Mouse (Mus musculus) right cerebral cortex, postnatal 36 days (tissue): ENCODE data around the gene Wdtc1.

Experiments
- DNase-seq, 2 experiments: peaks; one replicate each; pipeline ENCODE4 v3.0.0; 2022; ENCODE audit warnings: low spot score in 2 of 2, mixed read lengths in 1 of 2

The Wdtc1 gene

DNA sequence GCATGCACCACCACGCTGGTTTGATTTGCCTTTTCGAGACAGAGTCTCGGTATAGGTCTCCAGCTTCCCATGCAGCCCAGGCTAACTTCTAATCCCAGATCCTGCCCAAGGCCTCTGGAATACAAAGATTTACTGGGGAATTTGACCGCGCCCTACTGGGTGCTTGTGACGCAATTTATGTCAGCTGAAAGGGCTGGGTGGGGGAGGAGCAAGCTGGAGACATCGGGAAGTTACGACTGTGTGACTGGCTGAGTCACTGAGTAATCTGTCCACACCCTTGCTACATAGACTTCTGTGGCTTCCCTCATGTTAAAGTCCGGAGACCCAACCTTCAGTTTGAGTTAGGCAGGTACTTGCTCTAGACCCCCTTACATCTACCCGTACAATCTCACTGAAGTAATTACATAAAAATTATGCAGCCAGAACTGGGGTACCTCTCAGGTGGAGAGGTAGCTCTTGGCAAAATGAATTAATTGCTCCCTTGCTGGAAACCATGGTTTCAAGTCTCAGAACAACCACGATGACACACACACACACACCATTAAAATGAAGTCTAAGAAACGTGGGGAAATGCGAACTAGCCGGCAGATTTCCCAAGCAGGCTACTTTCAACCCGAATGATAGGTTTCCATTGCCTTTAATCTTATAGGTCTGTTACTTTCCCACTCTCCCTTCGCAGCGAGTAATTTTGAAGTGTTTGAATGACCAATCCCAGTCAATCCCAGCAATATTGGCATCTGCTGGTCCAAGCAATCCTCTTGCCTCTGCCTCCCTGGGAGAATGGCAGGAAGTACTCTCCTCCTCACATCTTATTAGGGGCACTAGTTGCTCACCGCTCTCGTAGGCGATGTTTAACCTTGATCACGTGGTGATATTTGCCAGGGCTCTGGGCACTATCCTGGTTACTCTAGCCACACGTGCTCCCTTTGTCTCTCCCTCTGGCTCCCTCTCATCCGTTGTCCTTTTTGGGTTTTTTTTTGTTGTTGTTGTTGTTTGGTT lies at the start of gene Wdtc1:
Gene Wdtc1 (minus strand): TSS at position 115 of the 999 bp plus-strand sequence.
- no peak for DNase-seq

DNA sequence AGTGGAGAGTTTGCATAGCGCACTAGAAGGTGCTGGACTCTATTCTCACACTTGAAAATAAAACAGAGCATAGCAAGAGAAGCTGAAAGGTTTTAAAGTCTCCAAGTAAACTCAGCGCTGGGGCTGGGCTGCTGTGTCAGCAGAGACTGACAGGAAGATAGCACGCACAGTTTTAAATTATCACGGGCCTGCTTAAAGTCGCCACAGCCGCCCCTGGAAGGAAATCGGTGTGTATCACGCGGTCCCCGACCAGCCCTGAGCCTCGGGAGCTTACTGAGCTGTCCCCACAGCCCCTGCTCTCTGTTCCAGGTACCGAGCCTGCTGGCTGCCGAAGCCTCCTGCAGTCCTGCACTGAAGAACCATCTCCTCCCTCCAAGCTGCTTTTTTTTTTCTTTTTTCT lies 48.7 kb upstream of the Wdtc1 start:
- no peak for DNase-seq

DNA sequence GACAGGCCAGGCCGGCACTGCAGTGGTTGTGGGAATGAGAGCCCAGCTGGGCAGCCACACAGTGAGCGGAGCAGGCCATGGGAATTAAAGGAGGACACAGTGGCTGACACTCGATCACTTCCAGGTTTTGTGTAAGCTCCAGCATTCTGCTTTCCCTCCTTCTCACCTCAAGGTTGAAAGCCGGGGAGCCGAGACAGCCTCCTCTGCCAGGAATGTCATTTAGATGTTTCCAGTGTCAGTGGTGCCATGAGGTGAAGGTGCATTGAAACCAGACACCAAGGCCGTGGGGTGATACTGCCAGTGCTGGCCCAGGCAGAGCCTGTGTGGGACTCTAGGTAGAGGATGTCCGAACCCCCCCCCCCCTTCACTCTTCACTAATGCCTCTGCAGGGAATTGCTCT lies 46.8 kb upstream of the Wdtc1 start:
- no peak for DNase-seq

DNA sequence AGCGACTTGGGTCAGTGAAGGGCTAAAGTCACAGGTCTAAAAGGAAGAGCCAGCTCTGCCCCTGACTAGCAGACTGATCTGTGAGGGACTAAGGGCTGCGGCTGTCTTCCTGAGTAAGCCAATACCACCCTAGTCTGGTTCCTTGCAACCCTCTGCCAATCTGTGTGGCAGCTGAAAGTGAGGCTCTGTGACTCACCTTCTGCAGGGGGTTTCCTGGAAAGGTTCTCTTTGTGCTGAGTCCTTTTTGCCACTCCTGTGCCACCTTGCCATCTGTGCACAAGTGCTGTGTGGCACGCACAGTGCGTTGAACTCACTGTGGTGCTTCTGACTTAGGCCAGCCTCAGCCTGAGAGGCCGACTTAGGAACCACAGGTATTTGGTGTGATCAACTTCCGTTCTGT lies 46.2 kb upstream of the Wdtc1 start:
- DNase-seq = no peak

DNA sequence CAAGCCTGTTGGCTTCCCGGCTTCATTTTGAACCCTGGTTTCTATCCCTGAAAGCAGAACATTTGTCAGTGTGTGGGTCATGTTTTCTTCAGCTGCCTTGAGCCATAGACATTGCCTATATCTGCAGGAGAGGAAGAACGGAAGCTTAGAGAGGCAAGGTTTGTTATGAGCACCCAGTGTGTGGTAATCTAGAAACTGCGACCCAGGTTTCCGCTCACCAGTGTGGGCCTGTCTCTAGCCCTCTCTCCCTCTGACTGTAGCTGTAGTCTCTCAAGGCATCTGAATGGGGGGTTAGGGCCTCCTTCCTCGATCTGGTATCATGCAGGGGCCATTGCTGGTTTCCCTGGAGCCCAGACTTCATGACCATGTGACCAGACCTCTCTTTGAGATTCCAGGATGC lies 45.3 kb upstream of the Wdtc1 start:
- no peak for DNase-seq

DNA sequence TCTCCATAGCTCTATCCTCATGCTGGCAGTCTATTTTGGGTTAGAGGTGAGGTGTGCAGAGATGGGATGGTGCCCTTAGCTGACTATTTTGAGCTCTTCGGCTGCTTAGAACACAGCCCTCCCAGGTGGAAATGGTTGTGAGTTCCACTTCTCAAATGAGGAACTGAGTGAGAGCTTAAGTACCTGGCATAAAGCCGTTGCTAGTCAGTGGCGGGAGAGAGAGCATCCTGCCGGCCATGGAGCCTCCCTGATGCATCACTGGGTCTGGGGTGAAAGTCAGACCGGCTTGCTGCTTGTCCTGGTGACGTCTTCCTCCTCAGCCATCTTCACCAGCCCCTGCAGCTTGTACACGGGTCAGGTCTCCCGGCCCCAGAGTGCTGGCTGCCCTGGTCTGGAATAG lies 44.7 kb upstream of the Wdtc1 start:
- no peak for DNase-seq

DNA sequence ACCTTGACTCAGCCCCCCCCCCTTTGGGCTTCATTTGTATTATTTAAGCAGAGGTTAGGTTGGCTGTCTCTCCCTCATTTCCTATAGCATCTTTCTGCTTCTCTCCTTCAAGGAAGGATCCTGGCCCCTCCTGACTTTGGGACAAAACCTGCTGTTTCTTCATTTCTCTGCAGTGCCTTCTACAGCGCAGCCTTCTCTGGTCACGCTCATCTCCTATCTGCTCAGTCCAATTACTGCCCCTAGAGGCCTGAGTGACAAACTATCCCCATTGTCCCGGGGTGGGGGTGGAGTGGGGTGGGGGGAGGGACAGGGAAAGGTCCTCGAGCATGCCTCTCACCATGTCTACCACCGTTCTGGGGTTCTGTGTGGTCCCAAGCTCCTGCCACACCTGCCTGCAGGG lies 44.0 kb upstream of the Wdtc1 start:
- DNase-seq = no peak

DNA sequence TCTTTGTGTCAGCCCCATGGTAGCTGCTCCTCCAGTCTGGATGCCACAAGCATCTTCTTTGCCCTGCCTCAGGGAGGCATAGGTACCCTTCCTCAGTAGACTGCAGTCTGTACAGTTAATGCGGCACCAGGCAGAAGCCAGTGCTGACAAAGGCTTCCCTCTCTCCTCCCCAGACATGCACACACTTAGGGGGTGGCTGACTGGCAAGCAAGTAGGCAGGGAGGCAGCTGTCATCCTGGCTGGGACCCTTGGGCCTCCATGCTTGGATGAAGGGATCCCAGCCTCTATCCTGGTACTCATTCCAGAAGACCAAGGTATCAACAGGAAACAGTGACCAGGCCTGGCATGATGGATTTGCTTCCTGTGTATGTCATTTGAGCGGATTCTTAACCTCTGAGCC lies 42.8 kb upstream of the Wdtc1 start:
- no peak for DNase-seq

DNA sequence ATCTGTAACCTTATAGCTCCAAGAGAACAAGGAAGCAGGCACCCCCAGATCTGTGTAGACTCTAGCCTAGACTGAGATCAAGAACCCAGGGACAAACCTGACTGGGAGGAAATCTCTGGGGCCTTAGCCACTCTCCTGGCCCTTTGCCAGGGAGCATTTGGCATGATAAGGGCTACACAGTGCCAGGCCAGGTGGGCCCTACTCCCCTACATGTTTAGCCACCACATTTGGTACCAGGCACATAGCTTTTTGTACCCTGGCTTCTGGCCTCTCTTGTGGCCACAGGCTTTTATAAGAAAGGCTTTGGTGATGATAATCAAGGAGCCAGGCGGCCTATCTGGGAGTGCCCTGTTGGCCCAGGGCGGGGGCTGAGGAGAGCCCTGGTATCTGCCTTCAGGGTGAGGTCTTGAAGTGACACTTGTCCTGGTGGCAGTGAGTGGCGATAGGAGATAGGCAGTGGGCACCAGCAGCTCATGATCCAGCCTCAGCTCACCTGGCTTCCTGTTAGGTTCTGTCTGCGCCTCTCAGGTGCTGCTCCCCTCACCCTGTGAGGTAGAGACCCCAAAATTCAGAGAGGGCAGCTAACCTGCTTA lies 41.8 kb upstream of the Wdtc1 start:
- no peak for DNase-seq

DNA sequence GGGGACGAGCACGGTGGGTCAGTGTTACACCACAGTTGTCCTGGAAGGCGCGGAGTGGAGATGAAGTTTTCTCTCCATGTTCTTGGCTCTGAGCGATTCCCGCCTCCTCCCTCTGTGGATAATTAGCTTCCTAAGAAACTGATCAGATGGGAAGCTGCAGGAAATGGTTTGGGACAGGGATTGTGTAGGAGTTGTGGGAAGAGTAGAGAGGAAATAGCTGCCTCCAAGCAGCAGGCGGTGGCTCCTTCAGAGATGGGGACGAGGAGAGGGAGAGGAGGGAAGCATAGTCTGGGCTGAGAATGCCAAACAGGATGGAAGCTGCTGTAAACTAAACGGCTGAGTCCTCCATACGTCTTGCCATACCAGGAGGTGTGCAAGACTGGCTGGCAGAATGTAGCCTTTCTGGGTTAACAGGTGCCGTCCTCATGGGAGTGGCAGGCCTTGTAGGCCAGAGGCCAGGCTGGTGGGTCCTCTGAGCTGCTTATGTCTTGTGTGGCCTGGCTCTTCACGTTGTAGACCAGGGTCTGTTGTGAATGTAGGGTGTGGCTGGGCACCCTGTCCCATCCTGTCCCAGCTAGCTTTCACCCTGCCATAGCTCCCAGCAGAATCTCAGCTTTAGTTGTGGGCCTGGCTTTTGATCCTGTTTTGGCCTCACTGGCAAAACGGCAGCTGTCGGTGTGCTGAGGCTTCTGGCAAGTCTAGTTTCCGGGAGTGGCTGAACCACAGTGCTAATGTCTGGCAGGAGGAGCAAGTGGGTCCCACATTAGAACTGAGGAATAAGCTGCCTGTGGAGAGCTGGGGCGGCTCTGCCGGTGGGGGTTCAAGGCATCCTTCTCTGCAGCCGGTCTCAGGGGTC lies 38.1 kb upstream of the Wdtc1 start:
- DNase-seq = peak in 1 of 2 experiments; percentile 56

DNA sequence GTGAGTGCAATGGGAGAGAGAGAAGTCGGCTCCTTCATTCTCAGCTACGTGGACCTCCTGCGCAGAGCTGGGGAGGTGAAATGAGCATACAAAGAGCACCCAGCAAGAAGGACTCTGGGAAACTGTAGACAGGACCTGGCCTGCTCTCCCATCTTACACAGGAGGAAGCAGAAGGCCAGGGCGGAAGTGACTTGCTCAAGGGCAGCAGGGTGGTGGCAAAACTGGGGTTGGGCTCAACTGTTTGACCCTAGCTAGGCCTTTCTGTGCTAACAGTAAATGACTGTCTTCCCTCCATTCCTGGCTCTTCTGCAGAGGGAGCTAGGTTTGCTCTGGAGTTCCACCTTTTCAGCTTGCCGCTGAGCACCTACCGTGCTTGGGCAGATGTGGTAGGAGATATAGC lies 37.3 kb upstream of the Wdtc1 start:
- no peak for DNase-seq

DNA sequence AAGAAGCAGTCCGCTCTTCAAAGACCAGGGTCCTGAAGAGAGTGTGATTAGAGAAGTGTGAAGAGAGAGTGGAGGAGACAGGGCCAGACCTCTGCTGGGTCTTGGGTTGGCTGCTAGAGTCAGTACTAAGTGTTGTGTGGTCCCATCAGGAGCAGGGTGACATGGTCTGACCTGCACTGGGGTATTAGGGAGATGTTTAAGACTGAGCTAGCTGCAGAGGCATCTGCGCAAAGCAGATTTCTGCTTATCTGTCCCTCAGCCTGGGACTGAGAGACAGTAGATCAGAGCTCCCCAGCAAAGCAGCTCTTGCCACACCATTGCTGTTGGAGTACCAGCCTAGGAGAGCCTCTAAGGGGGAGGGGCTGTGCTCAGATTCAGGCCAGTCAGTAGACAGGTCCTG lies 36.8 kb upstream of the Wdtc1 start:
- DNase-seq = no peak

DNA sequence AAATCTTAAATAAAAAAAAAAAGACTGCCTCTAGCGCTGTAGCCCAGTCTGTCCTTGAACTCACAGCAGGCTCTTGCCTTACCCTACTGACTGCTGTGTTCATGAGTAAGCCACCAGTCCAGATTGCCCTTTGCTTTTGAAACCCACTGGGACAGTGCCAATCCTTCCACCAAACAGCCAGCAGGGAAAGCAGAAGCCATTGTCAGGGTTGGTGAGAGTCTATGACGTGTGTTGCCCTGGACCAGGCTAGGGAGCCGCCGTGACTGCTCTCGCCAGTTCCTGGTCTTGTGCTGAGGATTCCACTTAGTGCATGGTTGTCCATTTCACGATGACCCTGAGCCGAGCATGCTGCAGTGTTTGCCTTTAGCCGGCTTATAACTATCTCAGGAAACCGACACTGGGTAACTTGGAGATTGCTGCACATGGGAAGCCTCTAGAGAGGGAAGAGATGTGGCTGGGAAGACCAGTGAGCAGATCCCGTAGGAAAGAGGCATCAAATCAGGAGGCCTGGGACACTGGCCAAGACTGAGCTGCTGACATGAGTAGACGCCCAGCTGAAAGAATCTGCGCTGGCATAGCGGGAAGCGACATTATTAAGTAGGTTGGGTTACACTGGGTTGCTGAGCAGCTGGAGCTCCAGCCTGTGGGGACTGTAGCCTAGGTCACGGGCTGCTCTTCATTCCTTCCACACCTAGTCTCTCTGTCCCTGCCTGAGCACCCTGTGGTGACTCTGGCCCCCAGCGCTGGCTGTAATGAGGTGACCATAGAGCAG lies 35.7 kb upstream of the Wdtc1 start:
- DNase-seq = no peak

DNA sequence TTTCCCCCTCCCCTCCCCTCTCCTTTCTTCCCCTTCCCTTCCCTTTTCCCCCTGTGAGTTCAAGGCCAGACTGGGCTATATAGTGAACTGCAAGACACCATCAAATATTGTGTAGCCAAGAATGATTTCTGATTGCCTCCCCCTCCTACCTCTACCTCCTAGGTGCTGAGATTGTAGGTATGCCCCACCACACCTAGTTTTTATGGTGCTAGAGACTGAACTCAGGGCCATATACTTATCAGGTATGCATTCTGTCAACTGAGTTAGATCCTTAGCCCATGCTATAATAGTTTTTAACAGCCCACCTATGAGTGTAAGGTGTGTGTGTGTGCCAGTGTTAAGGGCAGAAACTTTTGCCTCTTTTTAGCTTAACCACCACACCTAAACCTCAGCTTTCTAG lies 33.8 kb upstream of the Wdtc1 start:
- DNase-seq = no peak

DNA sequence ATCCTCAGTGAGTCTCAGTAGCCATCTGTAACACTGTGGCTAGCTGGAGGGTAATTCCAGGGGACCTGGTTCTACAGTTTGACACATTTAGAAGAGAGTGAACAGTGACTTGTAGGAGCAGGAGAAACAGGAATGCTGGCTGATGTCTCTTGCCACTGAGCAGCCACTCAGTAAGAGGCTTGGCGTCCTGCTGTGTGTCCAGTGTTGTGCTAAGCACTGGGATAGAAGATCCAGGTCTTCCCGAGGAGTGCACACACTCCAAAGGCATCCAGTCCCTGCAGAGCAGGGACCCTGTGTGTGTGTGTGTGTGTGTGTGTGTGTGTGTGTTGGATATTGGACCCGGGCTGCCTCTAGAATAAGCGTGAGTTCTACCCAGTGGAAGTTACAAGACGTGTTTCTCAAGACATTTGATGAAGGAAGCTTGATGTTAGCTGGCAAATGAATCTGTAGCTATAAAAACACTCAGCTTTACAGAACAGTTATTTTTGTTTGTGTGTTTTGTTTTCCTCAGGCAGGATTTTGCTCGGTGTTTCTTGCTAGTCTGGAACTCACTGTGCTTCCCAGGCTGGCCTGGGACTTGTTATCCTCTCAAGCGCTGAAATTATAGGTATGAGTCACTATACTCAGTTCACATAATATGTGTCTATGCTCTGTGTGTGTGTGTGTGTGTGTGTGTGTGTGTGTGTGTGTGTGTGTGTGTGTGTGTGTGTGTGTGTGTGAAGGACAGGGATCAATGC lies 32.9 kb upstream of the Wdtc1 start:
- no peak for DNase-seq

DNA sequence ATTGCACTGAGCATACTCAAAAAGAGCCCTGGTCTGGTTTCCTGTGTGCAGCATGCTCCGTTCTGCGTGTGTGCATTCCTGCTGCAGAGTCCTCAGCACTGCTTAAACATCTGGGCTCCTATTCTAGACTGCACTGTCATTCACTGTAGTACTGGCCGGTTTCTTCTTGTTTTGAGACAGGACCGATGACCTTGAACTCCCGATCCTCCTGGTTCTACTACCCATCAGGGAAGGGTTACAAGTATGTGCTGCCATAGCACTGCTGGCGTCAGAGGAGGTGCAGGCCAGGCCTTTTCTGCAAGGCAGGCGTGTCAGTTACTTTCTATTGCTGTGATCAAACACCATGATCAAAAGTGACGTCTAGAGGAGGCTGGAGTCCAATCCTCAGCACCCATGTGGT lies 27.9 kb upstream of the Wdtc1 start:
- no peak for DNase-seq

DNA sequence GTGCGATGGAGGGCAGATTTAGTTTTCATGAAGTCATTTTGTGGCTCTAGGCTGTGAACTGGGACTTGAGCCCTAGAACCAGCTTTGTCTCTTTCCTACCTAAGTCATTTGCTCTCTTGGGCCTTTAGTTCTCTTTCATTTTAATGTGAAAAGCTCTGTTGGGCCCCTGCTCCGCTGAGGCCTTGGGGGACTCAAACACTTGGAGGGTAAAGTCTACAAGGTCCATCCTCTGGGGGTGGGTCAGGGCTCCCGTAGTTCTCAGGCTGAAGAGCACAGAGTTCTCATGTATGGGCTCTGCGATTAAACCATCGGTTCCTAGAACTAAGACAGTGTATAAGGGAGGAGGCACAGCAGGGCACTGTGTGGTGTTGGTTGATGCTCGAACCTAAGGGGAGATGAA lies 27.3 kb upstream of the Wdtc1 start:
- no peak for DNase-seq

DNA sequence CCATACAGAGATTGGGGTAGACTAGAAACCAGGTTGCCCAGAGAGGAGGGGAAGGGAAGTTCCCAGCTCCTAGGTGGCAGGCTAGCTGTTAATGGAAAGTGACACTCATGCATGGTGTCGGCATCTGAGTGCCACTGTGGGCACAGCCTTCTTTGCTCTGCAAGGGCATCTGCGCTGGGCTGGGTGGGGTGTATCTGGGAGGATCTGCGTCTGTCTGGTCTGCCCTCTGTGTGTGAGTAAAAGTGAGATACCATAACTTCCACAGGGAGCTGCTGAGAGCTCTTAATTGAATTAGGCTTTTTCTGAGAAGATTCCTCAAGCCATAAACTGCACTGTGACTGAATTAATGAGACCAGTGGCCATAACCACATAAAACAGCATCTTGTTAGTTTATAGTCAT lies 26.6 kb upstream of the Wdtc1 start:
- no peak for DNase-seq

DNA sequence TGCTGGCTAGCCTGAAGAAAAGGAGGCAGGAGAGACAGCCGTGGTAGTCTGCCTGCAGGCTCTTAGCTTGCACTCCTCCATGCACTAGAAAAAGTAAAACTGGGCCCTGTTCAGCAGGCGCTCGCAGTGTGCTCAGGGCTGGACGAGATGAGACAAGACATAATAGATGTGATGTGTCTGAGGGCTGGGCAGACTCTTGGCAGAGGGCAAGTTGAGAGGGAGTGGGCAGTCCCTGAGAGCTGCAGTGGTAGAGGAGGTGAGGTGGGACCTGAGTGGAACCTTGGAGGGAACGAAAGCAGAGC lies 25.7 kb upstream of the Wdtc1 start:
- DNase-seq = no peak

DNA sequence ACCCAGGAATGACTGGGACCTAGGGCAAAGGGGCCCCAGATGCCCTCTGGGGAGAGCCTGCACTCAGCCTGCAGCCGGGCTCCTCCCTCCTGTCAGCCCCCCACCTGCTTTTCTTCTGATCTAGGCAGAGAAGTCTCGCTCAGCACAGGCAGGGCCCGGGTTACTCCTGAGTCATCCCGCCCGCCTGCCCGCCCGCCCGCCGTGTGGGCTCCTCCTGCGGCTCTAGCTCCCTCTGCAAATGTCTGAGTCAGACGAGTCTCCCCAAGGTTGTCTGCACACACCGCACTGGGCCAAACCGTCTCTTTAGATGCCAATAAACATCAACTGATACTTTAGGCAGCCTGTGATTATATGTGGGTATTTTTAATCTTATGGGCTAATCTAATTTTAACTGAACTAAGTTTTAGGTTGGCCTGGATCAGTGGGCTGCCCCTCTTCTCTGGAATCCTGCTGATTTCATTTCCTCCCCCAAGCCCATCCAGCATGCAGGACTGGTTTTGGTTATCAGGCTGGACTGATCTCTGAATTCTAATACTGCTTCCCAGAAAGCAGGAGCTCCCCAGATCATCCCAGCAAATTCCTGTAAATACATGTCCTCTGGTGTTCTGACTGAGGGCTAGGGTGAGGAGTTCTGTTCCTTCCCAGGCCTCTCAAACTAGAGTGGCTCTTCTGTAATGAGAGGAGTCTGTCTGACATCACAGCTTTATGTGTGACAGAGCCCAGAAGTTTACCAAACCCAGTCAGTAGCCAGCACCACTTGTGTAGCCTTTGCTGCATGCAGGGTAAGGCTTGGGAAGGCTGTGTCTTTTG lies 25.2 kb upstream of the Wdtc1 start:
- no peak for DNase-seq
